Mouse (Mus musculus) heart, postnatal 0 days (tissue): Measurements from ENCODE around the gene Grid1. TPM values are rescaled to one million over a fixed set of nuclear protein-coding genes. Genes with fewer than 3 reads are reported as not detected.
A peak's percentile ranks its signal among the peaks of the same experiment; 100 is the strongest.

ENCODE experiments used
- ATAC-seq: fragments of 200-750 bp; cut with Nextera tagmentation; 2 replicates; pipeline ENCODE4 v1.8.0; 2017; ENCODE audit warnings: low read depth, moderate number of reproducible peaks, moderate library complexity; ENCODE audit not compliant: insufficient read depth
- DNase-seq: peaks from one replicate; pipeline ENCODE4 v3.0.0-alpha.2; 2016; ENCODE audit warnings: low spot score
- H3K27ac ChIP-seq: fragments of 300-500 bp; sonication (generic); 2 replicates; pipeline ENCODE4 v1.5.1; 2014; ENCODE audit warnings: low read depth, mild to moderate bottlenecking
- H3K27me3 ChIP-seq: fragments of 300-500 bp; sonication (generic); 2 replicates; pipeline ENCODE4 v1.6.1; 2014; ENCODE audit warnings: low read length, mixed read lengths; ENCODE audit not compliant: control insufficient read depth, insufficient read depth
- H3K36me3 ChIP-seq: fragments of 300-500 bp; sonication (generic); replicated peaks from 2 replicates; pipeline ENCODE4 v1.6.1; 2014; ENCODE audit warnings: low read length, mixed read lengths; ENCODE audit not compliant: control insufficient read depth, insufficient read depth
- H3K4me1 ChIP-seq: fragments of 300-500 bp; sonication (generic); 2 replicates; pipeline ENCODE4 v1.6.1; 2014; ENCODE audit warnings: antibody characterized with exemption; ENCODE audit not compliant: control insufficient read depth, insufficient read depth
- H3K4me2 ChIP-seq: fragments of 300-500 bp; sonication (generic); 2 replicates; pipeline ENCODE4 v1.6.1; 2014; ENCODE audit warnings: low read depth, mild to moderate bottlenecking, low read length, moderate library complexity
- H3K4me3 ChIP-seq: fragments of 300-500 bp; sonication (generic); 2 replicates; pipeline ENCODE4 v1.5.1; 2014; ENCODE audit warnings: low read depth, low read length
- H3K9ac ChIP-seq: fragments of 300-500 bp; sonication (generic); replicated peaks from 2 replicates; pipeline ENCODE4 v1.6.1; 2014; ENCODE audit warnings: low read depth, low read length, mixed read lengths
- H3K9me3 ChIP-seq: fragments of 300-500 bp; sonication (generic); replicated peaks from 2 replicates; pipeline ENCODE4 v1.6.1; 2016; ENCODE audit warnings: low read length; ENCODE audit not compliant: control insufficient read depth
- CTCF ChIP-seq: IDR thresholded peaks from 2 replicates; pipeline ENCODE4 v1.5.1; 2016; ENCODE audit warnings: antibody characterized with exemption, control low read depth, low read depth
- EP300 ChIP-seq: IDR thresholded peaks from 2 replicates; pipeline ENCODE4 v1.6.1; 2016; ENCODE audit warnings: antibody characterized with exemption, low read depth
- WGBS: fragments of 180-500 bp; shearing (Covaris S2); extraction: QIAGEN DNeasy Blood & Tissue Kit; methylation state at CpG from one replicate; pipeline ENCODE4 v1.1.7; 2014; 5-methylcytosine and 5-hydroxymethylcytosine counted together
- polyA plus RNA-seq: library from polyadenylated mRNA; unstranded; fragments of >200 nt; fragmentation: Nextera tagmentation; extraction: Ambion mirVana; gene quantifications from 2 replicates; pipeline ENCODE4 v1.2.1, GENCODE M21; 2015
- total RNA-seq: library from RNA; depleted of rRNA; stranded (reverse); fragments of >200 nt; gene quantifications from 2 replicates; pipeline ENCODE4 v1.2.3, GENCODE M21; 2014; ENCODE audit warnings: low replicate concordance

The Grid1 gene
- total and polyA plus RNA-seq, 2 experiments from 2014 or later = 0.05 TPM; not detected in 1

DNA sequence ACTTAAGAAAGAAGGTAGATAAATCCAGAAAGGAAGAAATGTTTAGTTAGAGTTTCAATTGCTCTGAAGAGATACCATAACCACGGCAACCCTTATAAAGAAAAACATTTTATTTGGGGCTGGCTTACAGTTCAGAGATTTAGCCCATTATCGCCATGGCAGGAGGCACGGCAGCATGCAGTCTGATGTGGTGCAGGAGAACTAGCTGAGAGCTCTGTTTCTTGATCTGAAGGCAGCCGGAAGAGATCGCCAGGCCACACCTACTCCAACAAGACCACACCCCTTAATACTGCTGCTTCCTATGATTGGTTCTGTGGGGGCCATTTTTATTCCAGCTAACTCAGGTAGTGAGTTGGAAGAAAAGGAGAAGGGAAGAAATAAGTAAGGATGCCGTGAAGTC is 45.7 kb upstream of the Grid1 start:
- H3K27me3 ChIP-seq = peaks cover 2% of the 10 kb centered on the region; the same call in 1 of the 2 replicates
- H3K9me3 ChIP-seq = no peaks in the 10 kb centered on the region
- ATAC-seq (no peak), DNase-seq (no peak)
- no peak overlapping the region for H3K9ac ChIP-seq
- peaks cover 2% of the 10 kb centered on the region; the same call in 1 of the 2 replicates for H3K4me1 ChIP-seq
- WGBS = 76% methylated on average over 6 of the region's 6 CpGs
- TF ChIP-seq CTCF = no peak
- no peak for TF ChIP-seq EP300
- no peaks in the 10 kb centered on the region for H3K36me3 ChIP-seq
- no peak overlapping the region for H3K27ac ChIP-seq
- H3K4me2 ChIP-seq = no peak overlapping the region
- H3K4me3 ChIP-seq = no peak overlapping the region

DNA sequence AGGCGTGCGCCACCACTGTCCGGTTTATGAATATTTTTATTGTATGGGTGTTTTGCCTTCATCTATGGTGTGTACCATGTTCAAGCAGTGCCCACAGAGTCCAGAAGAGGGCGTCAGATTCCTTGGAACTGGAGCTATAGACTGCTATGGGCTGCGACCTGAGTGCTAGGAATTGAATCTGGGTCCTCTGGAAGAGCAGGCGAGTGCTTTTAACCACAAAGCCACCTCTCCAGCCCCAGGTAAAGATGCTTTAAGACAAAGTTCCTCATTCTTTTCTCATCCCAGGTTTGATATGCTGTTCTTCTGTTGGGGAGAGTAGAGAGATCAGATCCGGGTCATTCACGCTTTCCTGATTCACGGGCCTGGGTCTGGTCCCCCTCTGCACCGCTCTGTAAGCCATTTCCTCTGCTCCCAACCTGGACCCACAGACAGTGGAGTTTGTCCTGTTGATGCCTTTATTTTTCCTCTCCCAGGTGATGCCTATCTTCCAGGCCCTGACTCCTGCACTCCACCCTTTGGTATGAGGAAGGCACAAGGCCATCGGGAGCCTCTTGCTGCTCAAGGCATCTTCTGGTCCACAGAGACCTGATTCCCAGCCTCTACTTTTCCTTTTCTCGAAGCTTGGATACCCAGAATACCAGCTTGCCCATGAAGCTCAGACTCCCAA is 43.1 kb upstream of the Grid1 start:
- no peak overlapping the region for H3K4me2 ChIP-seq
- ATAC-seq = no peak
- no peaks in the 10 kb centered on the region for H3K36me3 ChIP-seq
- no peak overlapping the region for H3K9ac ChIP-seq
- no peaks in the 10 kb centered on the region for H3K9me3 ChIP-seq
- H3K27ac ChIP-seq = no peak overlapping the region
- 85% methylated on average over 12 of the region's 12 CpGs for WGBS
- no peak overlapping the region for H3K4me3 ChIP-seq
- 0 out of 2 replicates have a peak, but pooled peaks cover 2% of the 10 kb centered on the region for H3K27me3 ChIP-seq
- DNase-seq = no peak
- no peaks in the 10 kb centered on the region for H3K4me1 ChIP-seq
- TF ChIP-seq EP300 = no peak
- no peak for TF ChIP-seq CTCF

DNA sequence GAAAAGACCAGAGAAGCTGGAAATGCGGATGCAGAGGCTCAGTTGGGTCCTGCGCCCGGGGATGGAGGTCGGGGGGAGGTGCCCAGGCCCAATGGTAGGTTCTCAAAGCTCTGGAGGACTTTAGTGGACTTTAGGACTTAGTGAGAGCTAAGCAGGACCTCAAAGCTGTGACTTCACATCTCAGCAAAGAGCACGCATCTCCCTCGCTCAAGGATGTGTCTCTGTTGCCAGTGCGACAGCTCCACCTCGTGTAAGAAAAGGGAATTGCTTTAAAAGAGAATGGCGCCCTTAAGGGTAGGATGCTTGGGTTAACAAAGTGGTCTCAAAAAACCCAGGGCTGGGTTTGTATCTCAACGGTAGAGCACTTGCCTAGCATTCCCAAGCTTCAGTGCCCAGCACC is 42.1 kb upstream of the Grid1 start:
- H3K4me2 ChIP-seq = no peak overlapping the region
- TF ChIP-seq EP300 (no peak), CTCF (peak; percentile 94)
- no peak overlapping the region for H3K9ac ChIP-seq
- H3K27ac ChIP-seq = no peak overlapping the region
- WGBS = 15% methylated on average over 10 of the region's 10 CpGs
- H3K4me3 ChIP-seq = no peak overlapping the region
- no peaks in the 10 kb centered on the region for H3K4me1 ChIP-seq
- no peaks in the 10 kb centered on the region for H3K36me3 ChIP-seq
- ATAC-seq = peak; percentile 53
- no peaks in the 10 kb centered on the region for H3K27me3 ChIP-seq
- peak; percentile 59 for DNase-seq
- no peaks in the 10 kb centered on the region for H3K9me3 ChIP-seq

DNA sequence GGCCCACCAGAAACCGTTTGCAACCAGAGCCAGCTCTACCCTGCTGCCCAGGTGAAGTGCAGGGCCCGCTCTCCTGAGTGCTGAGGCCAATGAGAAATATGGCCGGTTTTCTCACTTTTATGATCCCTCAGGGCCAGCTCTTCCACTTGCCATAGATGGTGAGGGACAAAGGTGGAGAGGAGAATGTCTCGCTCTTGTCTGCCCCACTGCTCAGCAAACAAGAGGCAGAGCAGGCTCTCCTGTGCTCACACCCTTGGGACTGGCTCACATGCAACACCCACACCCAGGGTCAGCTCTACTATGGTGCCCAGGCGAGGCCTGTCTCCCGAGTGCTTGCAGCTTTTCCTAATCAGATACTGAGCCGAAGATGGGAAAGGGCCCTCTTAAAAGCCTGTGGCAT is 41.1 kb upstream of the Grid1 start:
- H3K4me1 ChIP-seq = no peaks in the 10 kb centered on the region
- 82% methylated on average over 7 of the region's 7 CpGs for WGBS
- no peak overlapping the region for H3K27ac ChIP-seq
- H3K9ac ChIP-seq = no peak overlapping the region
- TF ChIP-seq EP300 = no peak
- no peak for TF ChIP-seq CTCF
- no peaks in the 10 kb centered on the region for H3K9me3 ChIP-seq
- H3K4me3 ChIP-seq = no peak overlapping the region
- ATAC-seq = no peak
- no peak overlapping the region for H3K4me2 ChIP-seq
- no peaks in the 10 kb centered on the region for H3K36me3 ChIP-seq
- H3K27me3 ChIP-seq = no peaks in the 10 kb centered on the region
- DNase-seq = no peak

DNA sequence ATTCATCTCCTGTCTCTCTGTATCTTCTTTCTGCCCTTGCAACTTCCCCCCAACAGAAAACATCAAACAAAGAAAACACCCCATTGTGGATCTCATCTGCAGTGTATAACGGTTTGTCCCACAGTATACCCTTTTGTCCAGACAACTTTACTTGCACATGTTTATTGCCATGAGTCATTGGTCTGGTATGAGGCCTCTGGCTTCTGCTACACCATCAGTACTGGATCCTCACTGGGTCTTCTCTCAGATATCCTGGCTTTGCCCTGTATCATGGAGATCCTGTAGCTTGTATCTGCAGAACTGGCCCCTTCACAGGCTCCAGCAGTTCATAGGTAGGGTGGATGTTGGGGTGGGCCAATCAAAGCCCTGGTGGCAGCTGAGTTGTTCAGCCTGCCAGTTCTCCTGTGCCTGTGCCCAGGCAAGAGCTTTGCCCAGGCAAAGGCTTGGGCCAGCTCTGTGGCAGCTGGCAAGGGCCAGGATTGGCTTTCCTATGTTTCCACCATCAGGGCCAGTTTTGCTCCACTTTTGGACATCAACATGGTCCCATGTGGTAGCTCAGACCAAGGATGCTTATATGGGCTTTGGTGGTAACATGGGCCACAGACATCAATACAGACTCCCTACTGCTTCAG is 26.4 kb upstream of the Grid1 start:
- DNase-seq (no peak), ATAC-seq (no peak)
- H3K4me3 ChIP-seq = no peak overlapping the region
- H3K27me3 ChIP-seq = no peaks in the 10 kb centered on the region
- no peak overlapping the region for H3K9ac ChIP-seq
- no peak overlapping the region for H3K4me2 ChIP-seq
- no peaks in the 10 kb centered on the region for H3K9me3 ChIP-seq
- WGBS = 40% methylated on average over 1 of the region's 1 CpGs
- no peak overlapping the region for H3K27ac ChIP-seq
- H3K4me1 ChIP-seq = no peaks in the 10 kb centered on the region
- H3K36me3 ChIP-seq = no peaks in the 10 kb centered on the region
- no peak for TF ChIP-seq EP300
- no peak for TF ChIP-seq CTCF
